Mouse (Mus musculus): ENCODE measurements around the gene Dcun1d3. TPM values are rescaled to one million over a fixed set of nuclear protein-coding genes. Genes with fewer than 3 reads are reported as not detected.

Dcun1d3 gene
- polyA plus RNA-seq (2012; rRNA removed) = 7.5 and 8.4 TPM in 2 replicates

DNA sequence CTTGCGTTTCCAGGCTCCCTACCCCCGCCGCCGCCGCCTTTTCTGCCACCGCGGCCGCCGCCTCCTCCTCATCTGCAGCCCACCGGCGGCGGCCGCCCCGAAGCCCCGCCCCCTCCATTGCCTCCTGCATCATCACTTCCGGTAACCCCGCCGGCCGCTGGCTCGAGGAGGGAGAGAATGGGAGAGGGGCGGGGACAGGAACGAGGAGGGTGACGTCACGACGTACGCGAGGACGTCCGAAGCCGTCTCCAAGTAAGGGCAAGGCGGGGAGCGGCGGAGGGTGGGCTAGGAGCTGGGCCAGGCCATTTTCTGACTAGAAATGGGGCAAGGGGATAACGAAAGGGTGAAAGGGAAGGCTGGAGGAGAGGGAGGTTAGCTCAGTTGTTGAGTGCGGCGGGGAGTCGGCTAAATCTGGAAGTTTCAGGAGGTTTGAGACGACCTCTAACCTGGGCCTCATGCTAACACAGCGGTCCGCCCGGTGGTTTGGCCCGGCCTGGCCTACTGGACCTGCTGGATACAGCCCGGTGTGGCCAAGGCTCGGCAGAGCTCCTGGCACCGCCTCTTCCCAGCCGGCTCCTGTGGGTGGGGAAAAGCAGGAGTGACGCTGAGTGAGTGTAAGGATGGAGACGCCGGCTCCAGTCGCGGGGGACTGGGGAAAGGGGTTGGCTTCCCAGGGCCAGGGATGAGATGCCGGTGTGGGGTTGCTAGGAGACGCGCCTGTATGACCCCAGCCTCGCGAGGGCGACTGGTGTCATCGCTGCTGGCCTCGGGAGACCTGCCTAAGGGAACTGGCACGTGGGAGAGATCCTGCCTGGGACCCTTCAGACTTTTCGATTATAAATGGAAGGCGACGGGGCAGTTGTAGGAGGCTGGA lies at the start of gene Dcun1d3, which contains the start of gene Lyrm1:
Dcun1d3 (minus strand) TSS at position 660 of the 874 bp plus-strand sequence.
Lyrm1 (plus strand) TSS at position 223 of the 874 bp plus-strand sequence.

Other genes starting within 250 kb of the Dcun1d3 start
- gene Acsm4, start 206.3 kb downstream of the Dcun1d3 start, polyA plus RNA-seq (2012; rRNA removed) = not detected in 2 replicates
- 36.6 and 39.4 TPM in 2 replicates for gene Thumpd1, start 175.5 kb downstream of the Dcun1d3 start, polyA plus RNA-seq (2012; rRNA removed)
- 0.16 and 0.36 TPM in 2 replicates for gene Acsm3, start 135.4 kb downstream of the Dcun1d3 start, polyA plus RNA-seq (2012; rRNA removed)
- 1.1 and 2.1 TPM in 2 replicates for gene Rexo5, start 102.3 kb downstream of the Dcun1d3 start, polyA plus RNA-seq (2012; rRNA removed)
- 0.86 and 1.3 TPM in 2 replicates for gene Eri2, start 102.2 kb downstream of the Dcun1d3 start, polyA plus RNA-seq (2012; rRNA removed)
- 0.69 and 0.90 TPM in 2 replicates for gene Lyrm1, start 437 bp downstream of the Dcun1d3 start, polyA plus RNA-seq (2012; rRNA removed)
- 4.7 and 5.6 TPM in 2 replicates for gene Dnah3, start 199.0 kb upstream of the Dcun1d3 start, polyA plus RNA-seq (2012; rRNA removed)
- 40.0 and 49.9 TPM in 2 replicates for gene Tmem159, start 206.1 kb upstream of the Dcun1d3 start, polyA plus RNA-seq (2012; rRNA removed)
- gene Zp2, start 249.0 kb upstream of the Dcun1d3 start, polyA plus RNA-seq (2012; rRNA removed) = 36.6 and 49.7 TPM in 2 replicates